Comparison of ENCODE assay signal across 10 mouse cellular contexts in genomic region chr15:77831754-77832457, GRCm38 (mm10). TPM values are rescaled to one million over a fixed set of nuclear protein-coding genes. Genes with fewer than 3 reads are reported as not detected.
A peak's percentile ranks its signal among the peaks of the same experiment; 100 is the strongest.
DNase-seq lines count a peak whose midpoint lies in the region; ATAC-seq and TF ChIP-seq lines count a peak whose summit lies in the region.
"Had no signal": no experiment of that assay in that cellular context is flagged by ENCODE, and none has a peak within 500 bp of the region (broad histone marks: within the 10 kb centered on the region; RNA-seq: fewer than 3 reads in every experiment).

No protein-coding gene starts in this region.

- H3K4me3 ChIP-seq in heart, embryonic 15.5 days, result no peak overlapping the region
- no peak overlapping the region for H3K4me3 ChIP-seq in liver, postnatal 0 days (ENCODE audit: low read depth, low read length)
- H3K4me3 ChIP-seq: embryonic facial prominence, embryonic 12.5 days; limb, embryonic 13.5 days had no signal

- no peaks in the 10 kb centered on the region for H3K27me3 ChIP-seq in heart, embryonic 15.5 days
- no peaks in the 10 kb centered on the region for H3K27me3 ChIP-seq in liver, postnatal 0 days (ENCODE audit: insufficient read depth, low read length)
- H3K27me3 ChIP-seq: embryonic facial prominence, embryonic 12.5 days; limb, embryonic 13.5 days had no signal

- no peak overlapping the region for H3K9ac ChIP-seq in heart, embryonic 15.5 days
- no peak overlapping the region for H3K9ac ChIP-seq in liver, postnatal 0 days (replicated peaks)
- H3K9ac ChIP-seq: embryonic facial prominence, embryonic 12.5 days; limb, embryonic 13.5 days had no signal

- H3K4me2 ChIP-seq in heart, embryonic 15.5 days, result no peak overlapping the region
- H3K4me2 ChIP-seq in liver, postnatal 0 days (ENCODE audit: low read depth, low read length), result peak overlapping the region; percentile 50
- H3K4me2 ChIP-seq: embryonic facial prominence, embryonic 12.5 days; limb, embryonic 13.5 days had no signal

- no peak for ATAC-seq in heart, embryonic 15.5 days (replicated peaks; ENCODE audit: insufficient number of reproducible peaks, insufficient read depth, low FRiP score, low read depth)
- ATAC-seq in liver, postnatal 0 days, result peak; percentile 26; the same call in 1 of the 2 replicates

- no peak for TF ChIP-seq CTCF in liver, postnatal 0 days (IDR thresholded peaks at IDR 0.05; ENCODE audit: low read depth)

- H3K4me1 ChIP-seq in heart, embryonic 15.5 days (replicated peaks), result peaks cover 87% of the 10 kb centered on the region
- H3K4me1 ChIP-seq in liver, postnatal 0 days (ENCODE audit: insufficient read depth), result peaks cover 93% of the 10 kb centered on the region

- peak overlapping the region; percentile 32; the same call in 1 of the 2 replicates for H3K27ac ChIP-seq in heart, embryonic 15.5 days
- H3K27ac ChIP-seq in liver, postnatal 0 days (ENCODE audit: low read depth), result peak overlapping the region; percentile 85
- H3K27ac ChIP-seq: embryonic facial prominence, embryonic 12.5 days had no signal

- no peaks in the 10 kb centered on the region for H3K9me3 ChIP-seq in heart, embryonic 15.5 days (replicated peaks)
- no peaks in the 10 kb centered on the region for H3K9me3 ChIP-seq in liver, postnatal 0 days (ENCODE audit: low read length)
- H3K9me3 ChIP-seq: embryonic facial prominence, embryonic 12.5 days; limb, embryonic 13.5 days had no signal

- no peak; the same call in 1 of the 2 replicates for TF ChIP-seq EP300 in liver, postnatal 0 days (IDR thresholded peaks at IDR 0.05; ENCODE audit: low read depth)

- no peaks in the 10 kb centered on the region; the same call in 1 of the 2 replicates for H3K36me3 ChIP-seq in heart, embryonic 15.5 days
- H3K36me3 ChIP-seq in liver, postnatal 0 days (replicated peaks; ENCODE audit: insufficient read depth, low read length), result peaks cover 9% of the 10 kb centered on the region
- H3K36me3 ChIP-seq: embryonic facial prominence, embryonic 12.5 days had no signal

- DNase-seq in heart, postnatal 25 days (ENCODE audit: low spot score), result no peak
- peak; percentile 9 for DNase-seq in urinary bladder, postnatal 25 days (ENCODE audit: low spot score)
- DNase-seq in urinary bladder, postnatal 14 days (ENCODE audit: low spot score), result no peak
- DNase-seq in liver, postnatal 0 days, result no peak
- DNase-seq in layer of hippocampus, postnatal 14 days (ENCODE audit: low spot score in 2 of 2), result no peak
- no peak for DNase-seq in frontal cortex, postnatal 36 days (ENCODE audit: low spot score in 2 of 2)
- DNase-seq: heart, postnatal 36 days had no signal

- 68% methylated on average over 8 of the region's 8 CpGs for WGBS in heart, embryonic 15.5 days
- 61% methylated on average over 8 of the region's 8 CpGs for WGBS in liver, postnatal 0 days (ENCODE audit: insufficient replicate concordance)

- intact Hi-C loops in heart, postnatal 25 days (cut with DNase I), result no loop called here

RNA-seq across cellular contexts. Expression of gene Myh9, which starts 10.1 kb away (rescaled TPM):
- polyA plus RNA-seq in heart, embryonic 15.5 days (2015; fragmentation: Nextera tagmentation; extraction: Ambion mirVana), result 25.2 and 33.7 TPM in 2 replicates
- total RNA-seq in heart, postnatal 25 days (2021), result 100 to 1,000 TPM; 122 to 124 TPM
- polyA plus RNA-seq in liver, postnatal 0 days (2015; fragmentation: Nextera tagmentation; extraction: Ambion mirVana), result 17.7 and 22.4 TPM in 2 replicates
- total RNA-seq in layer of hippocampus, postnatal 14 days (2021), result 10 to 100 TPM; 80.9 to 86.7 TPM
